Mouse (Mus musculus) forebrain, embryonic 14.5 days (tissue): ENCODE results near the gene Icam1. TPM values are rescaled to one million over a fixed set of nuclear protein-coding genes. Genes with fewer than 3 reads are reported as not detected.
"Not testable (repeated sequence)": the region's sequence is repeated elsewhere in the genome, so short reads cannot be mapped to it uniquely, and the experiment has no call there.

Experiments
- ATAC-seq: fragments of 200-750 bp; cut with Nextera tagmentation; 2 replicates; pipeline ENCODE4 v1.8.0; 2017; ENCODE audit warnings: mild to moderate bottlenecking, moderate library complexity
- DNase-seq: peaks from one replicate; pipeline ENCODE4 v3.0.0-alpha.2; 2015; ENCODE audit warnings: low spot score
- H3K27ac ChIP-seq: fragments of 300-500 bp; sonication (generic); 2 replicates; pipeline ENCODE4 v1.5.1; 2014; ENCODE audit warnings: low read depth, mild to moderate bottlenecking, control low read depth, low read length, moderate library complexity
- H3K27me3 ChIP-seq: fragments of 300-500 bp; sonication (generic); replicated peaks from 2 replicates; pipeline ENCODE4 v1.6.1; 2014; ENCODE audit warnings: low read length, control low read depth, mixed read lengths; ENCODE audit not compliant: control insufficient read depth, insufficient read depth
- H3K36me3 ChIP-seq: fragments of 300-500 bp; sonication (generic); 2 replicates; pipeline ENCODE4 v1.6.1; 2014; ENCODE audit warnings: low read length, control low read depth; ENCODE audit not compliant: control insufficient read depth, insufficient read depth
- H3K4me1 ChIP-seq: fragments of 300-500 bp; sonication (generic); 2 replicates; pipeline ENCODE4 v1.6.1; 2014; ENCODE audit warnings: antibody characterized with exemption, low read length, control low read depth; ENCODE audit not compliant: control insufficient read depth, insufficient read depth
- H3K4me2 ChIP-seq: fragments of 300-500 bp; sonication (generic); 2 replicates; pipeline ENCODE4 v1.6.1; 2014; ENCODE audit warnings: mild to moderate bottlenecking, control low read depth, low read length
- H3K4me3 ChIP-seq: fragments of 300-500 bp; sonication (generic); 2 replicates; pipeline ENCODE4 v1.5.1; 2014; ENCODE audit warnings: low read depth, low read length, control low read depth
- H3K9ac ChIP-seq: fragments of 300-500 bp; sonication (generic); 2 replicates; pipeline ENCODE4 v1.6.1; 2014; ENCODE audit warnings: mild to moderate bottlenecking, low read length, control low read depth, moderate library complexity
- H3K9me3 ChIP-seq: fragments of 300-500 bp; sonication (generic); replicated peaks from 2 replicates; pipeline ENCODE4 v1.6.1; 2016; ENCODE audit warnings: low read length, control low read depth, mixed read lengths; ENCODE audit not compliant: control insufficient read depth
- WGBS: fragments of 180-500 bp; shearing (Covaris S2); extraction: QIAGEN DNeasy Blood & Tissue Kit; methylation state at CpG from one replicate; pipeline ENCODE4 v1.1.7; 2014; 5-methylcytosine and 5-hydroxymethylcytosine counted together
- polyA plus RNA-seq: library from polyadenylated mRNA; unstranded; fragments of >200 nt; fragmentation: Nextera tagmentation; extraction: Ambion mirVana; gene quantifications from 2 replicates; pipeline ENCODE4 v1.2.1, GENCODE M21; 2014

Icam1 gene
- polyA plus RNA-seq, 1 experiment from 2014 or later: 3.5 TPM

- no peaks in the 10 kb centered on the region for H3K4me1 ChIP-seq
- H3K4me3 ChIP-seq: peak overlapping the region; percentile 80
- H3K27me3 ChIP-seq: no peaks in the 10 kb centered on the region
- peak overlapping the region; percentile 84 for H3K9ac ChIP-seq
- peak overlapping the region; percentile 70 for H3K27ac ChIP-seq
- peaks cover 20% of the 10 kb centered on the region for H3K36me3 ChIP-seq
- H3K4me2 ChIP-seq: peak overlapping the region; percentile 82
- ATAC-seq (peak; percentile 55; the same call in 1 of the 2 replicates), DNase-seq (no peak)
- no peaks in the 10 kb centered on the region for H3K9me3 ChIP-seq
- 11% methylated on average over 7 of the region's 7 CpGs for WGBS
Measured at GRCm38 (mm10) chr9:21002270-21002626, 13.5 kb upstream of the Icam1 start.

GRCm38 (mm10) chr9:21002627-21003551, 12.9 kb upstream of the Icam1 start, which contains the start of gene Mrpl4:
Mrpl4 (plus strand) TSS chr9:21002738.
- WGBS: under 1% methylated on average over 72 of the region's 72 CpGs
- Histone ChIP-seq H3K27ac (peak within 1 kb of the TSS; percentile 70), H3K9ac (peak within 1 kb of the TSS; percentile 84), H3K4me3 (peak within 1 kb of the TSS; percentile 80), H3K9me3 (no peaks in the 10 kb centered on the region), H3K4me1 (no peaks in the 10 kb centered on the region), H3K27me3 (no peaks in the 10 kb centered on the region), H3K36me3 (peaks cover 26% of the 10 kb centered on the region), H3K4me2 (peak within 1 kb of the TSS; percentile 82)
- peak; percentile 93 for ATAC-seq
- DNase-seq: peak; percentile 93

GRCm38 (mm10) chr9:21007313-21007952, 8.4 kb upstream of the Icam1 start:
- Histone ChIP-seq H3K9ac (no peak overlapping the region), H3K27ac (no peak overlapping the region), H3K4me1 (no peaks in the 10 kb centered on the region), H3K9me3 (no peaks in the 10 kb centered on the region), H3K27me3 (no peaks in the 10 kb centered on the region), H3K4me3 (no peak overlapping the region), H3K36me3 (peaks cover 38% of the 10 kb centered on the region), H3K4me2 (no peak overlapping the region)
- 97% methylated on average over 10 of the region's 10 CpGs for WGBS
- ATAC-seq (no peak), DNase-seq (no peak)

DNA sequence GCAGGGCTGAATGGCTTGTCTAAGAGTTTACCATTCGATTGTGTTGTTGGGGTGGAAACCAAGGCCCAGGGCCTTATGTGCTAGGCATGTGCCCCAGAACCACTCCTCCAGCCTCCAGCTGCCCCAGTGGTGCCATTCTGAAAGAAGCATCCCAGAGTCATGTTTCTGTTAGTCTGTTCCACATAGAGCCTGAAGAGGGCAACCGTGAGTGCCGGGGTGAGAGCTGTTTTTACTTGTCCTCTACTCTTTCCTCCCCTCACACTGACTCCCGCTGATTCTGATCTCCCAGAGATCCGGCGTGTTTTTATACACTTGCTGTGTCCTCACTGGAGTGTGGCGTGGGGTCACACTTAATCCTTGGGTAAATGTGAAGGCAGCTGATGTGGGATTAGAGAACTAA, 7.8 kb upstream of the Icam1 start:
- ATAC-seq (no peak), DNase-seq (no peak)
- peaks cover 38% of the 10 kb centered on the region for H3K36me3 ChIP-seq
- H3K4me1 ChIP-seq: no peaks in the 10 kb centered on the region
- H3K27me3 ChIP-seq: no peaks in the 10 kb centered on the region
- no peak overlapping the region for H3K4me3 ChIP-seq
- WGBS: 80% methylated on average over 7 of the region's 7 CpGs
- no peak overlapping the region for H3K27ac ChIP-seq
- H3K9ac ChIP-seq: no peak overlapping the region
- H3K9me3 ChIP-seq: no peaks in the 10 kb centered on the region
- no peak overlapping the region for H3K4me2 ChIP-seq

GRCm38 (mm10) chr9:21010362-21010761, 5.4 kb upstream of the Icam1 start:
- Histone ChIP-seq H3K27ac (no peak overlapping the region), H3K4me3 (no peak overlapping the region), H3K4me1 (no peaks in the 10 kb centered on the region), H3K9ac (no peak overlapping the region), H3K36me3 (peaks cover 34% of the 10 kb centered on the region), H3K27me3 (peaks cover 15% of the 10 kb centered on the region), H3K9me3 (no peaks in the 10 kb centered on the region), H3K4me2 (no peak overlapping the region)
- 78% methylated on average over 2 of the region's 2 CpGs for WGBS
- no peak for ATAC-seq
- DNase-seq: no peak

DNA sequence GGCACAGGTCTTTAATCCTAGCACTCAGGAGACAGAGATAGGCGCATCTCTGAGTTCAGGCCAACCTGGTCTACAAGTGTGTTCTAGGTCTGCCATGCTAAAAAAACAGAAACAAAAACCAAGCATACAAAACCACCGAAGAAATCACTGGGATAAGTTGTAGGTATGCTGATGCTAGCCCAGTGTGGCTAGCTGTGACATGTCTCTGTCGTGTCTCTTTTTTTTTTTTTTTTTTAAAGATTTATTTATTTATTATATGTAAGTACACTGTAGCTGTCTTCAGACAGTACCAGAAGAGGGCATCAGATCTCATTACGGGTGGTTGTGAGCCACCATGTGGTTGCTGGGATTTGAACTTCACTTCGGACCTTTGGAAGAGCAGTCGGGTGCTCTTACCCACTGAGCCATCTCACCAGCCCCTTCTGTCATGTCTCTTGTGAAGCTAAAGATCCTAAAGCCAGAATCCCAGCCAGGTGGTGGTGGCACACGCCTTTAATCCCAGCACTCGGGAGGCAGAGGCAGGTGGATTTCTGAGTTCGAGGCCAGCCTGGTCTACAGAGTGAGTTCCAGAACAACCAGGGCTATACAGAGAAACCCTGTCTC, 4.7 kb upstream of the Icam1 start:
- not testable (repeated sequence) for H3K9me3 ChIP-seq, H3K4me3 ChIP-seq, ATAC-seq, H3K27ac ChIP-seq, H3K9ac ChIP-seq, H3K4me2 ChIP-seq, H3K4me1 ChIP-seq, DNase-seq
- H3K27me3 ChIP-seq: peaks cover 22% of the 10 kb centered on the region
- WGBS: 70% methylated on average over 9 of the region's 9 CpGs
- H3K36me3 ChIP-seq: peaks cover 29% of the 10 kb centered on the region

GRCm38 (mm10) chr9:21011846-21012312, 3.9 kb upstream of the Icam1 start:
- H3K4me1 ChIP-seq: no peaks in the 10 kb centered on the region
- H3K36me3 ChIP-seq: peaks cover 22% of the 10 kb centered on the region
- no peak overlapping the region for H3K4me2 ChIP-seq
- H3K27me3 ChIP-seq: peaks cover 29% of the 10 kb centered on the region
- no peak overlapping the region for H3K9ac ChIP-seq
- DNase-seq (no peak), ATAC-seq (no peak)
- H3K4me3 ChIP-seq: no peak overlapping the region
- H3K27ac ChIP-seq: no peak overlapping the region
- no peaks in the 10 kb centered on the region for H3K9me3 ChIP-seq
- 72% methylated on average over 5 of the region's 5 CpGs for WGBS

DNA sequence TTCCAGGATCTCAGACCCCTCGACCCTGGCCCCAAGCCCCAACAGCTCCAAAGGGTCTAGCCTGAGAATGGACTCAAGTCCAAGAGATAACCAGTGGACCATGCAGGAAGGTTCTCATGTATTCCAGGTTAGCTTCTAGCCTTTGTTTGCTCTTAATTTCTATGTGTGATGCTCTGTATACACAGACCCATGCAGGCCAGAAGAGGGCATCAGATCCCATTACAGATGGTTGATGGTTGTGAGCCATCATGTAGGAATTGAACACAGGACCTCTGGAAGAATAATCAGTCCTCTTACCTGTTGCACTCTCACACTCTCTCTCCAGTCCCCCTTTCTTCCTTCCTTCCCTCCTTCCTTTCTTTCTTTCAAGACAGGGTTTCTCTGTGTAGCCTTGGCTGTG, 3.4 kb upstream of the Icam1 start:
- WGBS: 22% methylated on average over 1 of the region's 1 CpGs
- H3K36me3 ChIP-seq: peaks cover 17% of the 10 kb centered on the region
- H3K4me2 ChIP-seq: no peak overlapping the region
- no peak overlapping the region for H3K4me3 ChIP-seq
- no peak overlapping the region for H3K9ac ChIP-seq
- H3K27me3 ChIP-seq: peaks cover 34% of the 10 kb centered on the region
- H3K27ac ChIP-seq: no peak overlapping the region
- DNase-seq (no peak), ATAC-seq (no peak)
- H3K9me3 ChIP-seq: no peaks in the 10 kb centered on the region
- no peaks in the 10 kb centered on the region for H3K4me1 ChIP-seq
